Mouse (Mus musculus): ENCODE results near the gene Slc26a8. TPM values are rescaled to one million over a fixed set of nuclear protein-coding genes. Genes with fewer than 3 reads are reported as not detected.

The Slc26a8 gene
- polyA plus RNA-seq, 2 experiments = 0.77 to 2.6 TPM

GRCm38 (mm10) chr17:28657936-28658335 is 32.1 kb downstream of the Slc26a8 start:
- Histone ChIP-seq H3K36me3 (ENCODE audit: control insufficient read depth, insufficient read depth, low read length) (no peaks in the 10 kb centered on the region), H3K9me3 (ENCODE audit: control insufficient read depth, low read length) (no peaks in the 10 kb centered on the region), H3K4me1 (ENCODE audit: control insufficient read depth, insufficient read depth, low read length) (no peaks in the 10 kb centered on the region), H3K4me2 (replicated peaks; ENCODE audit: low read depth, low read length, severe bottlenecking) (no peak overlapping the region), H3K9ac (ENCODE audit: low read depth, low read length, severe bottlenecking) (no peak overlapping the region), H3K4me3 (replicated peaks; ENCODE audit: low read length) (no peak overlapping the region), H3K27ac (replicated peaks; ENCODE audit: low read depth, low read length) (no peak overlapping the region), H3K27me3 (ENCODE audit: control insufficient read depth, insufficient read depth, low read length) (no peaks in the 10 kb centered on the region)
- DNase-seq (ENCODE audit: low spot score) (peak; percentile 50), ATAC-seq (ENCODE audit: low FRiP score, low read depth) (no peak)
- 33% methylated on average over 4 of the region's 4 CpGs for WGBS
- no peak for TF ChIP-seq POLR2A (IDR thresholded peaks at IDR 0.05; ENCODE audit: borderline replicate concordance, extremely low read depth, insufficient read depth, insufficient read length)

GRCm38 (mm10) chr17:28650268-28650667 is 39.8 kb downstream of the Slc26a8 start:
- ATAC-seq (ENCODE audit: low FRiP score, low read depth) (no peak), DNase-seq (ENCODE audit: low spot score) (no peak)
- Histone ChIP-seq H3K9me3 (ENCODE audit: control insufficient read depth, low read length) (no peaks in the 10 kb centered on the region), H3K4me3 (replicated peaks; ENCODE audit: low read length) (no peak overlapping the region), H3K27ac (replicated peaks; ENCODE audit: low read depth, low read length) (no peak overlapping the region), H3K9ac (ENCODE audit: low read depth, low read length, severe bottlenecking) (no peak overlapping the region), H3K4me2 (replicated peaks; ENCODE audit: low read depth, low read length, severe bottlenecking) (no peak overlapping the region), H3K36me3 (ENCODE audit: control insufficient read depth, insufficient read depth, low read length) (no peaks in the 10 kb centered on the region), H3K27me3 (ENCODE audit: control insufficient read depth, insufficient read depth, low read length) (no peaks in the 10 kb centered on the region), H3K4me1 (ENCODE audit: control insufficient read depth, insufficient read depth, low read length) (no peaks in the 10 kb centered on the region)
- no peak for TF ChIP-seq POLR2A (IDR thresholded peaks at IDR 0.05; ENCODE audit: borderline replicate concordance, extremely low read depth, insufficient read depth, insufficient read length)
- 75% methylated on average over 3 of the region's 3 CpGs for WGBS

- H3K4me3 ChIP-seq (replicated peaks; ENCODE audit: low read length) = no peak overlapping the region
- no peak for DNase-seq (ENCODE audit: low spot score)
- no peaks in the 10 kb centered on the region for H3K27me3 ChIP-seq (ENCODE audit: control insufficient read depth, insufficient read depth, low read length)
- ATAC-seq (ENCODE audit: low FRiP score, low read depth) = no peak
- H3K4me1 ChIP-seq (ENCODE audit: control insufficient read depth, insufficient read depth, low read length) = no peaks in the 10 kb centered on the region
- no peak for TF ChIP-seq POLR2A (IDR thresholded peaks at IDR 0.05; ENCODE audit: borderline replicate concordance, extremely low read depth, insufficient read depth, insufficient read length)
- H3K27ac ChIP-seq (replicated peaks; ENCODE audit: low read depth, low read length) = no peak overlapping the region
- no peak overlapping the region for H3K9ac ChIP-seq (ENCODE audit: low read depth, low read length, severe bottlenecking)
- H3K4me2 ChIP-seq (replicated peaks; ENCODE audit: low read depth, low read length, severe bottlenecking) = no peak overlapping the region
- no peaks in the 10 kb centered on the region for H3K9me3 ChIP-seq (ENCODE audit: control insufficient read depth, low read length)
- H3K36me3 ChIP-seq (ENCODE audit: control insufficient read depth, insufficient read depth, low read length) = no peaks in the 10 kb centered on the region
- WGBS = 54% methylated on average over 6 of the region's 6 CpGs
Measured at GRCm38 (mm10) chr17:28648607-28649370, 41.2 kb downstream of the Slc26a8 start.

- Histone ChIP-seq H3K4me1 (ENCODE audit: control insufficient read depth, insufficient read depth, low read length) (no peaks in the 10 kb centered on the region), H3K9ac (ENCODE audit: low read depth, low read length, severe bottlenecking) (no peak overlapping the region), H3K27me3 (ENCODE audit: control insufficient read depth, insufficient read depth, low read length) (no peaks in the 10 kb centered on the region), H3K36me3 (ENCODE audit: control insufficient read depth, insufficient read depth, low read length) (no peaks in the 10 kb centered on the region), H3K27ac (replicated peaks; ENCODE audit: low read depth, low read length) (no peak overlapping the region), H3K9me3 (ENCODE audit: control insufficient read depth, low read length) (no peaks in the 10 kb centered on the region), H3K4me2 (replicated peaks; ENCODE audit: low read depth, low read length, severe bottlenecking) (no peak overlapping the region), H3K4me3 (replicated peaks; ENCODE audit: low read length) (no peak overlapping the region)
- DNase-seq (ENCODE audit: low spot score) = no peak
- no peak for ATAC-seq (ENCODE audit: low FRiP score, low read depth)
- WGBS = 63% methylated on average over 3 of the region's 3 CpGs
- TF ChIP-seq POLR2A (IDR thresholded peaks at IDR 0.05; ENCODE audit: borderline replicate concordance, extremely low read depth, insufficient read depth, insufficient read length) = no peak
Measured at GRCm38 (mm10) chr17:28646221-28646620, 43.8 kb downstream of the Slc26a8 start.

GRCm38 (mm10) chr17:28644112-28644511 is 45.9 kb downstream of the Slc26a8 start:
- no peaks in the 10 kb centered on the region for H3K9me3 ChIP-seq (ENCODE audit: control insufficient read depth, low read length)
- no peak overlapping the region for H3K9ac ChIP-seq (ENCODE audit: low read depth, low read length, severe bottlenecking)
- no peaks in the 10 kb centered on the region for H3K27me3 ChIP-seq (ENCODE audit: control insufficient read depth, insufficient read depth, low read length)
- no peak overlapping the region for H3K4me3 ChIP-seq (replicated peaks; ENCODE audit: low read length)
- H3K36me3 ChIP-seq (ENCODE audit: control insufficient read depth, insufficient read depth, low read length) = no peaks in the 10 kb centered on the region
- 48% methylated on average over 4 of the region's 4 CpGs for WGBS
- DNase-seq (ENCODE audit: low spot score) (no peak), ATAC-seq (ENCODE audit: low FRiP score, low read depth) (no peak)
- no peak overlapping the region for H3K4me2 ChIP-seq (replicated peaks; ENCODE audit: low read depth, low read length, severe bottlenecking)
- H3K27ac ChIP-seq (replicated peaks; ENCODE audit: low read depth, low read length) = no peak overlapping the region
- TF ChIP-seq POLR2A (IDR thresholded peaks at IDR 0.05; ENCODE audit: borderline replicate concordance, extremely low read depth, insufficient read depth, insufficient read length) = no peak
- no peaks in the 10 kb centered on the region for H3K4me1 ChIP-seq (ENCODE audit: control insufficient read depth, insufficient read depth, low read length)
